Mouse (Mus musculus) adipose tissue, adult 10 weeks (tissue): Measurements from ENCODE around the gene Kansl1. TPM values are rescaled to one million over a fixed set of nuclear protein-coding genes. Genes with fewer than 3 reads are reported as not detected.

Experiments used
- polyA plus RNA-seq: library from polyadenylated mRNA; stranded (reverse); fragments of 350-450 nt; fragmentation: Illumina TruSeq; extraction: RNeasy Lipid Tissue Mini Kit (QIAGEN cat#74804); gene quantifications from one replicate; pipeline ENCODE4 v1.2.3, GENCODE M21; 2014; ENCODE audit warnings: low read depth, low replicate concordance

The Kansl1 gene
- polyA plus RNA-seq, result 29.4 TPM

DNA sequence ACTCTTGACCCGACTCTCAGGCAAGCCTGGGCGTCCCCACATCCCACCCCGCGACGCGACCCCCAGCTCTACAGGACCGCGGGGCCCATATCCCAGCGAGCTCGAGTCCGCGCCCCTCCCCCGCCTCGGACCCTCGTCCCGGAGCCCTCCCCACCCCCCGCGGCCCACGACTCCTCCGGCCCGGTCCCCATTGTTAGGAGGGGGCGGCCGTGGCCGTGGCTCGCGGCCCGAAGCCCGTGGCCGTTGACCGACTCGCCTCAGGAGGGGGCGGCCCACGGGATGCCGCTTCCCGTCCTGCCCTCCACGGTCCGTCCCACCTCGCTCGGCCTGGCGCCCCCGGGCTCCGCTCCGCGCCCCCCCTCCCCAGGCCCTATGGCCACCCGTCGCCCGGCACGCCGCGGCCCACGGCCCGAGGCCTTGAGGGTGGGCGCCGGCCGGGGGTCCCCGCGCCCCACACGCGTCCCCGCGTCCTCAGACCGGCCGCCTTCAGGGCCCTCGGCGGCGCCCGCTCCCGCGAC is at the start of gene Kansl1:
Gene Kansl1, minus strand, starts transcription at position 111 of the 518 bp plus-strand sequence.

Other genes starting within 250 kb of the Kansl1 start
- gene Mapt, start 237.5 kb downstream of the Kansl1 start, polyA plus RNA-seq, result 9.4 TPM
- 24.2 TPM for gene Cdc27, start 81.8 kb upstream of the Kansl1 start, polyA plus RNA-seq
- gene Myl4, start 81.8 kb upstream of the Kansl1 start, polyA plus RNA-seq, result 7.3 TPM
- gene Itgb3, start 139.1 kb upstream of the Kansl1 start, polyA plus RNA-seq, result 2.9 TPM
- gene Gm11639, start 216.8 kb upstream of the Kansl1 start, polyA plus RNA-seq, result 0.10 TPM